Mouse (Mus musculus) C2C12 (cell line): ENCODE data around the gene Klk1b26. TPM values are rescaled to one million over a fixed set of nuclear protein-coding genes. Genes with fewer than 3 reads are reported as not detected.
"Not testable (repeated sequence)": the region's sequence is repeated elsewhere in the genome, so short reads cannot be mapped to it uniquely, and the experiment has no call there.

Experiments used
- H3K27me3 ChIP-seq: one replicate; pipeline ENCODE4 v1.6.1; 2011; ENCODE audit not compliant: control insufficient read depth, insufficient read depth, insufficient read length
- H3K36me3 ChIP-seq: one replicate; pipeline ENCODE4 v1.6.1; 2011; ENCODE audit not compliant: control insufficient read depth, insufficient read depth
- H3K4me3 ChIP-seq: one replicate; pipeline ENCODE4 v1.5.1; 2011; ENCODE audit warnings: mild to moderate bottlenecking, control low read depth; ENCODE audit not compliant: poor library complexity, insufficient read depth, severe bottlenecking
- H3K79me2 ChIP-seq: one replicate; pipeline ENCODE4 v1.6.1; 2011; ENCODE audit not compliant: control insufficient read depth, insufficient read depth
- H3K79me3 ChIP-seq: one replicate; pipeline ENCODE4 v1.6.1; 2011; ENCODE audit warnings: low read depth, control low read depth
- H3ac ChIP-seq: one replicate; pipeline ENCODE3; 2011; ENCODE audit warnings: low read depth; ENCODE audit not compliant: control insufficient read depth, insufficient read length
- CEBPB ChIP-seq: IDR thresholded peaks from one replicate; pipeline ENCODE4 v1.6.1; 2011; ENCODE audit warnings: low read depth, mild to moderate bottlenecking, control low read depth, moderate library complexity
- CTCF ChIP-seq: IDR thresholded peaks from one replicate; pipeline ENCODE4 v1.5.1; 2011; ENCODE audit not compliant: control insufficient read depth, insufficient read depth, insufficient read length
- FOSL1 ChIP-seq: IDR thresholded peaks from one replicate; pipeline ENCODE4 v1.8.0; 2011; ENCODE audit warnings: mild to moderate bottlenecking, low read length; ENCODE audit not compliant: poor library complexity, insufficient read depth, severe bottlenecking
- MAX ChIP-seq: IDR thresholded peaks from one replicate; pipeline ENCODE4 v1.6.1; 2011; ENCODE audit warnings: mild to moderate bottlenecking, control low read depth
- MYOD1 ChIP-seq: IDR thresholded peaks from one replicate; pipeline ENCODE4 v1.6.1; 2011; ENCODE audit warnings: low read depth; ENCODE audit not compliant: control insufficient read depth, insufficient read length
- MYOG ChIP-seq: IDR thresholded peaks from one replicate; pipeline ENCODE4 v1.6.1; 2011; ENCODE audit not compliant: control insufficient read depth, insufficient read length; ENCODE audit errors: extremely low read depth
- USF1 ChIP-seq: IDR thresholded peaks from one replicate; pipeline ENCODE4 v1.6.1; 2011; ENCODE audit warnings: low read depth, mild to moderate bottlenecking, control low read depth, moderate library complexity
- polyA plus RNA-seq: library from polyadenylated mRNA; unstranded; fragments of >200 nt; fragmentation: generic; extraction: Trizol; gene quantifications from one replicate; pipeline ENCODE4 v1.2.1, GENCODE M21; 2012; ENCODE audit warnings: missing spikeins

Klk1b26 gene
- polyA plus RNA-seq, 1 experiment = not detected

- H3K36me3 ChIP-seq = no peaks in the 10 kb centered on the region
- no peaks in the 10 kb centered on the region for H3K27me3 ChIP-seq
- no peaks in the 10 kb centered on the region for H3K79me3 ChIP-seq
- H3K4me3 ChIP-seq = no peak overlapping the region
- TF ChIP-seq USF1 = no peak
- TF ChIP-seq FOSL1 = no peak
- no peak for TF ChIP-seq MAX
- TF ChIP-seq MYOG = no peak
- TF ChIP-seq CEBPB = no peak
- TF ChIP-seq MYOD1 = no peak
- no peak for TF ChIP-seq CTCF
- H3K79me2 ChIP-seq = no peaks in the 10 kb centered on the region
- H3ac ChIP-seq = no peak overlapping the region
Measured at GRCm38 (mm10) chr7:44004847-44005246, 7.1 kb upstream of the Klk1b26 start.

- not testable (repeated sequence) for H3K79me3 ChIP-seq, H3K27me3 ChIP-seq, H3K79me2 ChIP-seq, H3ac ChIP-seq, H3K36me3 ChIP-seq, H3K4me3 ChIP-seq
Measured at GRCm38 (mm10) chr7:44014666-44015065, 2.7 kb downstream of the Klk1b26 start.

GRCm38 (mm10) chr7:44015071-44015470, 3.1 kb downstream of the Klk1b26 start:
- Histone ChIP-seq H3K36me3 (no peaks in the 10 kb centered on the region), H3ac (no peak overlapping the region), H3K27me3 (no peaks in the 10 kb centered on the region), H3K79me3 (no peaks in the 10 kb centered on the region), H3K4me3 (no peak overlapping the region), H3K79me2 (no peaks in the 10 kb centered on the region)
- no peak for TF ChIP-seq FOSL1
- no peak for TF ChIP-seq USF1
- no peak for TF ChIP-seq MYOG
- no peak for TF ChIP-seq MAX
- TF ChIP-seq CEBPB = no peak

GRCm38 (mm10) chr7:44051990-44052389, 40.0 kb downstream of the Klk1b26 start, which contains the start of gene Klk1b27:
Klk1b27 (plus strand) TSS chr7:44052290.
- not testable (repeated sequence) for H3ac ChIP-seq, H3K4me3 ChIP-seq, H3K36me3 ChIP-seq, H3K79me3 ChIP-seq, H3K79me2 ChIP-seq, H3K27me3 ChIP-seq

Other genes starting within 250 kb of the Klk1b26 start
- not detected for gene Klk12, start 243.3 kb upstream of the Klk1b26 start, polyA plus RNA-seq
- gene Klk11, start 237.6 kb upstream of the Klk1b26 start, polyA plus RNA-seq = not detected
- 2.1 TPM for gene Klk10, start 231.1 kb upstream of the Klk1b26 start, polyA plus RNA-seq
- 0.16 TPM for gene Klk9, start 220.3 kb upstream of the Klk1b26 start, polyA plus RNA-seq
- gene Klk8, start 214.6 kb upstream of the Klk1b26 start, polyA plus RNA-seq = 0.36 TPM
- not detected for gene Klk7, start 200.9 kb upstream of the Klk1b26 start, polyA plus RNA-seq
- 1.1 TPM for gene Klk6, start 187.7 kb upstream of the Klk1b26 start, polyA plus RNA-seq
- not detected for gene Klk5, start 170.2 kb upstream of the Klk1b26 start, polyA plus RNA-seq
- gene Klk4, start 131.0 kb upstream of the Klk1b26 start, polyA plus RNA-seq = not detected
- gene Klk15, start 78.4 kb upstream of the Klk1b26 start, polyA plus RNA-seq = not detected
- not detected for gene Klk1b8, start 61.5 kb upstream of the Klk1b26 start, polyA plus RNA-seq
- not detected for gene Klk1b1, start 45.4 kb upstream of the Klk1b26 start, polyA plus RNA-seq
- not detected for gene Klk1b9, start 36.1 kb upstream of the Klk1b26 start, polyA plus RNA-seq
- gene Klk1b11, start 16.3 kb upstream of the Klk1b26 start, polyA plus RNA-seq = not detected
- not detected for gene Klk1b27, start 40.1 kb downstream of the Klk1b26 start, polyA plus RNA-seq
- not detected for gene Klk1b21, start 90.2 kb downstream of the Klk1b26 start, polyA plus RNA-seq
- 0.19 TPM for gene Klk1b22, start 100.5 kb downstream of the Klk1b26 start, polyA plus RNA-seq
- not detected for gene Klk1b16, start 124.6 kb downstream of the Klk1b26 start, polyA plus RNA-seq
- not detected for gene Klk1b24, start 176.1 kb downstream of the Klk1b26 start, polyA plus RNA-seq
- gene Klk1b3, start 186.0 kb downstream of the Klk1b26 start, polyA plus RNA-seq = not detected
- gene Klk1b4, start 195.3 kb downstream of the Klk1b26 start, polyA plus RNA-seq = not detected
- not detected for gene Klk1b5, start 203.8 kb downstream of the Klk1b26 start, polyA plus RNA-seq
- not detected for gene Klk1, start 213.2 kb downstream of the Klk1b26 start, polyA plus RNA-seq
- gene Gm36864, start 224.0 kb downstream of the Klk1b26 start, polyA plus RNA-seq = 0.06 TPM
- 0.68 TPM for gene 1700028J19Rik, start 234.5 kb downstream of the Klk1b26 start, polyA plus RNA-seq
- gene 2410002F23Rik, start 234.6 kb downstream of the Klk1b26 start, polyA plus RNA-seq = 68.9 TPM
- not detected for gene Acp4, start 245.2 kb downstream of the Klk1b26 start, polyA plus RNA-seq
- not detected for gene Gm15517, start 249.3 kb downstream of the Klk1b26 start, polyA plus RNA-seq